Mouse (Mus musculus): Measurements from ENCODE around the gene Fam189b.
A peak's percentile ranks its signal among the peaks of the same experiment; 100 is the strongest.

The Fam189b gene

DNA sequence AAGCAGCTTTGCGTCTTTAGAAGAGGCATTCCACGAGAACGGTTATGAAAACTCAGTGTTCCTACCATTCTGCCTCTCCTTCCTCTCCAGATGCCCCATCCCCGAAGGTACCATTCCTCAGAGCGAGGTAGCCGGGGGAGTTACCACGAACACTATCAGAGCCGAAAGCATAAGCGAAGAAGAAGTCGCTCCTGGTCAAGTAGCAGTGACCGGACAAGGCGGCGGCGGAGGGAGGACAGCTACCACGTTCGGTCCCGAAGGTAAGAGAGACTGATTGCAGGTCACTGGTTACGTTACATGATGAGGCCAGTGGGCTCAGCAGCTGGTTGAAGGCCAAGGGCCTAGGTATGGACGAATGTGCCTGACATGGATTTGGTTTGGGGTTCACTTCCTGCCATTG, 16.0 kb upstream of the Fam189b start:
- no peak for DNase-seq

DNA sequence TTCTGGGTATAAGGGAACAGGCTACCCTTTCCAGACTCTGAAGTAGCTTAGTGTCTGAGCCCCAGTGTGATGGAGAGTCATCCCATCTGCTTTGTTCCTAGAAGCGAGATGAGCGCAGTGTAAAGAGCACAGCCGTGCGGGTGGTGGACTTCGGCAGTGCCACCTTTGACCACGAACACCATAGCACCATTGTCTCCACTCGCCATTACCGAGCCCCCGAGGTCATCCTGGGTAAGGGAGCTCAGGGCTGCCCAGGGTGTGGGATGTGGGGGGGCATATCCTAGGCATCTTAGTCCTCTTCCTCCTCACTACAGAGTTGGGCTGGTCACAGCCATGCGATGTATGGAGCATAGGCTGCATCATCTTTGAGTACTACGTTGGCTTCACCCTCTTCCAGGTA, 8.1 kb upstream of the Fam189b start:
- DNase-seq: no peak

DNA sequence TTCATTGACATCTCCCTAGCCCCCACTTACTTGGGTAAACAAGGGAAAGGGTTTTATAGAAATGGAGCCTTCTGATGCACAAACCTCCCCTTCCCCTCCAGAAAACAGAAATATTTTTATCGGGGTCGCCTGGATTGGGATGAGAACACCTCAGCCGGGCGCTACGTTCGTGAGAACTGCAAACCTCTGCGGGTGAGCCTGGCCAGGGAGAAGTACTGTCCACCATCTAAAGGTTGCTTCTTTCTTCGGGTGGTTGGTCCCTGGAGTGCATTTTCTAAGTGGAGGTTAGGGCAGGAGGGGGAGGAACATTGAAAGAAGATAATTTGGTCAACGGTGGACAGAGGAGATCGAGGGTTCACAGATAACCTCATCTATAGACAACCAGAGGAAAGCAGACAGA, 7.4 kb upstream of the Fam189b start:
- DNase-seq: no peak

DNA sequence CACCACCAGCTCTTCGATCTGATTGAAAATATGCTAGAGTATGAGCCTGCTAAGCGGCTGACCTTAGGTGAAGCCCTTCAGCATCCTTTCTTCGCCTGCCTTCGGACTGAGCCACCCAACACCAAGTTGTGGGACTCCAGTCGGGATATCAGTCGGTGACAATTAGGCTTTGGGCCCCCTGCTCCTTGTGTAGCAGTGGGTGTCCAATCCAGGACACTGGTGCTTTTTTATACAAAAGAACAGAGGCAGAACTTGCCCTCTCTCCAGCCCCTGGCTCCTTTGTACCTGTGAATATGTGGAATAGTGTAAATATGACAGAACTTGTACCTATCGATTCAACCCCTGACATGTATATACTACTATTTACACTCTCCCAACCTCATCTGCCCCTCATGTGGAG, 6.5 kb upstream of the Fam189b start:
- no peak for DNase-seq

DNA sequence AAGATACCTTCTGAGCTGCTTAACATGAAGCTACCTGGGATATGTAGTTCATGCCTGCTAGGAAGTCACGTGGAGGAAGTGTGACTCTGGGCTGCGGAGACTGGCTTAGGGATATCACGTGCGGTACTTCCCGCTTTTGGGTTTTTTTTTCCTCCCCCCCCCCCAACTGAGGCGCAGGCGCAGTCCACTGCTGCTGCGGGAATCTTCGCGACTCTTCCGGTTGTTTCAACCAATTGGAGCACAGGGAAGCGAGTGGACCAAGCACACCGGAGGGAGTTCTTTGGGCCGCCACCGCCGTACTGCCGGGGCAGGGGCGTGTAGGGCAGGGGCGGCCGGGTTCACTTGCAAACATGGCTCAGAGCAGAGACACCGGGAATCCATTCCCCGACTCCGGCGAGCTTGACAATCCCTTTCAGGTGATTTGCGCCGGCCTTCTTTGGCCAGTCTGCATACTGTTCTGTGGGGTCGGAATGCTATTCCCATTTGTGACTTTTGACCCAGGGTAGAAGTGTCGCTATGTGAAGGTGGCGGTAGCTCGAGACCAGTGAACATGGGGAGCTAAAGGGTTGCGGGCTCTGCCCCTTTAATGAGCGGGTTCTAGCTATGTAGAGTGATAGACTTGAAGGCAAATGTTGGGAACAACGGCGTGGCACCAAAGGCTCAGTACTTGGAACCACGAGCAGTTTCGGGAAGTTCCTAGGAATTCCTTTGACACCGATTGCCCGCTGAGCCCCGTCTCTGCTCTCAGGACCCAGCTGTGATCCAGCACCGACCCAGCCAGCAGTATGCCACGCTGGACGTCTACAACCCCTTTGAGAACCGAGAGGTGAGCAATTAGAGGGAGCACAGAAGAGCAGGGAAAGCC, 5.5 kb upstream of the Fam189b start, which contains the start of gene Scamp3:
TSS of gene Scamp3 (plus strand) at position 232 of the 865 bp plus-strand sequence.
- peak; percentile 80 for DNase-seq

DNA sequence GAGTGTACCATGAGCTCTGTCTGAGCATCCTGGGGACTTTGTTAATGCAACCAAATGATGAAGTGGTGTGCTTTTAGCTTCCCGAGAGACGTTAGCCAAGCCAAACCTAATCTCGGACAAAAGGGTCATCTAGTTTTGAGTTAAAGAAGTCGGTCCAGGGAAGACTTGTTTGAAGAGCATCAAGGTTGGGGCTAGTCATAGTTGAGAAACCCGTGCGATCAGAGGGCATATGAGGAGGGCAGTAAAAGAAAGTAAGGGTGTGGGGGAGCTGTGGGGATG, 4.9 kb upstream of the Fam189b start:
- no peak for DNase-seq

DNA sequence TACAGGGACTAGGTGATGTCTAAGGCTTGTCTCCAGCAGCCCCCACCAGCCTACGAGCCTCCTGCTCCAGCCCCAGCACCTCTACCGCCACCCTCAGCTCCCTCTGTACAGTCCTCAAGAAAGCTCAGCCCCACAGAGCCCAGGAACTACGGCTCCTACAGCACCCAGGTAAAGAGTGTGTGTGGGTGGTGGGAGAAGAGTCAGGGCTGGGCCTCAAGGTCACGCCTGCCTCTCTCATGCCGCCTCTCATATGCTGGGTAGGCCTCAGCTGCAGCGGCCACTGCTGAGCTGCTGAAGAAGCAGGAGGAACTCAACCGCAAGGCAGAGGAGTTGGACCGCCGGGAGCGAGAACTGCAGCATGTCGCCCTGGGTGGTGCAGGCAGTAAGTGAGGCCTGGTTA, 3.9 kb upstream of the Fam189b start:
- no peak for DNase-seq

DNA sequence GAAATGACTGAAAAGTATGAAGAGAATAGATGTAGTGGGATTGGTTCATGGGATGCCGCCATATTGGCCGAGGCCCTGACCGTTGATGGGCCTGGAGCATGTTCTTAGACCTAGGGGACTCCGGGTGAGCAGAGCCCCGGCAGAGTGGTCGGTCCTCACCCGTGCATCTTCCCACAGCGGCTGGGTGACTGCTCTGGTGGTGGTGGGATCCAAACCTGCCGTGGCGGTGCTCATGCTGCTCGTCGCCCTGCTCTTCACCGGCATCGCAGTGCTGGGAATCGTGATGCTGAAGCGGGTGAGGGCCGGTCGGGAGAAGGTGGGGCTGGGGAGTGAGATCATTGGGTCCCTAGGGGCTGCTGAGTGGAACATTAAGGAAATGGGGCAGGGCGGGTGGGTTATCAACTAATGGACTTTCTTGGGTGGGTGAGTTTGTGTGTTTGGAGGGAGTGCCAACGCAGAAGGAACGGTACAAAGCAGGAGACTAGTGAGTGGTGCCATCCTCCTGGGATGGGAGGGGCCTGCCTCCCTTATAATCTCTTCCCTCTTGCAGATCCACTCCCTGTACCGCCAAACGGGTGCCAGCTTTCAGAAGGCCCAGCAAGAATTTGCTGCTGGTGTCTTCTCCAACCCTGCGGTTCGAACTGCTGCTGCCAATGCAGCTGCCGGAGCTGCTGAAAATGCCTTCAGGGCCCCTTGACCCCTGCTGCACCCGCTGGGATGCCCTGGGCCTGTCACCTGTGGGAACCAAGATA, 1.0 kb upstream of the Fam189b start:
- no peak for DNase-seq

DNA sequence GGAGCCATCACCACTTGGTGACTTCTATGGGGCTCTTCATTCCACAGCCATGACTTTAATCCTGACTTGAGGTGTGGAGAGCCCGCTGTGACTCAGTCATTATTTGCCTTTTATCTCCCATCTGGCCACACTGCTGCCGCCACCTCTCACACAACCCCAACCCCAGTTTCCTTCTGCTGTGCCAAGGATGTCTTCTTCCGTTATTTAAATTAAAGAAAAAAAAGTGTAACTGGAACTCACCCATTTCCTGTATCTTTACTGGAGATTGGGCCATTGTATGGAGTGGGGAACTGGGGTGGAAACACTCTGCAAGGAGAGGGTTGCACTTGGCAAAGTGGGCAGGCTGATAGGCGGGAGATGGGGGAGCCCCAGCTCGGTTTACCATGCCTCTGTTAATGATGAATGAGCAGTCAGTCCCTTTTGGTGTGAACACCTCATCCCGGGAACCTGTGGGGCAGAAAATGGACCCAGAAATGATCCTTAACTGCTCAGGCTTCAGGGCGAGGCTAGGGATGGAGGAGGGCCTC, 349 bp upstream of the Fam189b start:
- no peak for DNase-seq

DNA sequence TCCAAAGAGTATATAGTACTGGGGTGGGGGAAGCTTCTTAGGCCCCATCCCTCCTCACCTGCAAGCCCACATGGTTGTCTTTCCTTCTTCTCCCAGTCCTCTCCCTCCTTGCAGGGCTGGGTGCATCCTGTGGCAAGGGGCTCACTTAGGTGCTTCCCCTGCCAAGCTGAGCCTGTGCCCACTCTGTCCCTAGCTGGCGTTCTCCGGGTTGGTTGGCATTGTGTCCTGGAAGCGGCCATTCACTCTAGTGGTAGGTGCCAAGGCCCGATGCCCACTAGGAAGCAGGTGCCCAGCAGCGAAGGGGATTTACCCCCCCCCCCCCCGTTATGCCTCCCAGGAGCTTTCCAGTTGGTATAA, 994 bp downstream of the Fam189b start:
- DNase-seq: no peak

DNA sequence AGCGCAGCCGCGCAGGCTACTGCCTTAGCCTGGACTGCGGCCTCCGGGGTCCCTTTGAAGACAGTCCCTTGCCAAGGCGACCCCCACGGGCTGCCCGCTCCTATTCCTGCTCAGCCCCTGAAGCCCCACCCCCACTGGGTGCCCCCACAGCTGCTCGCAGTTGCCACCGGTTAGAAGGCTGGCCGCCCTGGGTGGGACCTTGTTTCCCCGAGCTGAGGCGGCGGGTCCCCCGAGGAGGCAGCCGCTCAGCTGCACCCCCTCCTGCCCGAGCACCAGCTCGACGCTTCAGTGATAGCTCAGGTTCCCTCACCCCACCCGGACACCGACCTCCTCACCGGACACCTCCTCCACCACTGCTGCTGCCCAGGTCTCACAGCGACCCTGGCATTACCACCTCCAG, 4.3 kb downstream of the Fam189b start:
- no peak for DNase-seq

DNA sequence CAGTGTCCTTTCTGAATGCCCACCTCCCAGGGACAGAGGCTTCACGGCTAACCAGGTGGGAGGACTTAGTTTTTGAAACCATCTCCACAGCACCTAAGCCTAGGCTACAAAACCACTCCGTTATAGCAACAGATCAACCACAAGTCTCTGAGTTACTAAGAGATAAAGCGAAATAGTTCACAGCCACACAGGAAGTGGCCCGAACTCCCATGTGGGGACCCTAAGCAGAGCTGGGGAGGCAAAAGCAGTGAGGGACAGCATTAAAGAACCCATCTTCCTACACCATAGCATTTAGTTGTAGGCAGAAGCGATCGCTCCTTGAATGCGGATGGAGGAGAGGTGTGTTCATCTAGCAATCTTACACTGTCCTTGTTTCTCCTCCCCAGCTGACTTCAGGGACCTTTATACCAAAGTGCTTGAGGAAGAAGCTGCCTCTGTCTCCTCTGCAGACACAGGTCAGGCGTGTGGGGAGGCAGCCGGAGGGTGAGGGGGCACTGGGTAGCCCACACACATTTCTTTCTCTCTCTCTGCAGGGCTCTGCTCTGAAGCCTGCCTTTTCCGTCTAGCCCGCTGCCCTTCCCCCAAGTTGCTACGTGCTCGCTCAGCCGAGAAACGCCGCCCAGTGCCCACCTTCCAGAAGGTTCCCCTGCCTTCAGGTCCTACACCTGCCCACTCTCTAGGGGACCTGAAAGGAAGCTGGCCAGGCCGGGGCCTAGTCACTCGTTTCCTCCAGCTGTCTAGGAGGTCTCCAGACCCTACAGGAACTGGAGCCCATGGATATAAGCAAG, 4.9 kb downstream of the Fam189b start:
- DNase-seq: no peak

DNA sequence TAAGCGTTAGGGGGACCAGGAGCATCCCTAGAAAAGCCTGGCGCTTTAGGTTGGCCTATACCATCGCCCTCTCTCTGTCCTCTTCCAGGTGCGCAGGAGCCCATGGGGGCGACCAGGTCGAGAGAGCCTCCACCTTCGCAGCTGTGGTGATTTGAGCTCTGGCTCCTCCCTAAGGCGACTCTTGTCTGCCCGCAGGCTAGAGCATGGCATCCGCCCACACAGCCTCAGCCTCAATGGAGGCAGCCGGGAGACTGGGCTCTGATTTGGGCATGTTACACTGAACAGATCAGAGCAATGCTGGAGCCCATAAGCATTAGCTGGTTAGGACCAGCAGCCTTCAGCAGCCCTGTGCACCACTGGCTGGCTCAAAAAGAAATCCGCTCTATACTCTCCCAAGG, 5.5 kb downstream of the Fam189b start:
- DNase-seq: no peak

DNA sequence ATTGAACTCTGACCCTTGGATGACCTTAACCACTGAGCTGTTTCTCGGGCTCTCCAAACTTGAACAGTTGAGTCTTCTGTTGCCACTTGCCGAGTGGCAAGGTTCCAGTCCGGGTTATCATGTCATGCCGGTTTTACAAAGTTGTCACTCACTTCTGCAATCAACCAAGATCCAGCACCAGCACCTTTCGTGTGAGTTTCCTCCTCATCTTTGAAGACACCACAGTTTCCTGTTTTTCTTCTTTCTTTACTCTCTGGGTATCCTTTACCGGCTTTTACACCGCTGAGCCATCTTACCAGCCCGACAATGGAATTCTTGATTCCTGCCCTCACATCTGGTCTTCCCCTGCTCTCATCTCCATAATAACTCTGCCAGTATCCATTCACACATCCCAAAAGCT, 7.5 kb downstream of the Fam189b start:
- DNase-seq: no peak

DNA sequence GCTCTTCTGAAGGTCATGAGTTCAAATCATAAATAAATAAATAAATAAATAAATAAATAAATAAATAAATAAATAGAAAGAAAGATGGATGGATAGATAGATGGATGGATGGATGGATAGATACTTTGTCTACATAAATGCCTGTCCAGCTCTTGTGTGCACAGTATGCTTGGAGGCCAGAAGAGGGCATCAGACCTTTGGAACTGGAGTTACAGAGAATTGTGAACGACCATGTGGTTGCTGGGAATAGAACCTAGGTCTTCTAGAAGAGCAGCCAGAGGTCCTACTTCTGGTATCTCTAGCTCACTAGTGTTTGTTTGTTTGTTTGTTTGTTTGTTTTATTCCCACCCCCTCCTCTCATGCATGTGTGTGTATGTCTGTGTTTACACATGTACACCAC, 10.4 kb downstream of the Fam189b start:
- no peak for DNase-seq

DNA sequence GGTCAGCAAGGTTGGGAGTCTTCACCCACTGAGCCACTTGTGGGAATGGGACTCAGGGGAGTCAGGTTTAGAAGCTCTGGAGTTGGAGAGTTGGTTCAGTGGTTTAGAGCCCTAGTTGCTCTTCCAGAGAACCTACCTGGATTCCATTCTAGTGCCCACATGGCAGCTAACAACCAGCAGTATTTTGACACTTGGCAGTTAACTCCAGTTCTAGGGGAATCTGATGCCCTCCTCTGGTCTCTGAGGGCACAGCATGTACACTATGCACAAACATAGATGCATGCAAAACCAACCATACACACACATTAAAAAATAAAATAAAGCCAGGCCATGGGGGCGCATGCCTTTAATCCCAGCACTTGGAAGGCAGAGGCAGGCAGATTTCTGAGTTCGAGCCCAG, 10.9 kb downstream of the Fam189b start:
- no peak for DNase-seq

DNA sequence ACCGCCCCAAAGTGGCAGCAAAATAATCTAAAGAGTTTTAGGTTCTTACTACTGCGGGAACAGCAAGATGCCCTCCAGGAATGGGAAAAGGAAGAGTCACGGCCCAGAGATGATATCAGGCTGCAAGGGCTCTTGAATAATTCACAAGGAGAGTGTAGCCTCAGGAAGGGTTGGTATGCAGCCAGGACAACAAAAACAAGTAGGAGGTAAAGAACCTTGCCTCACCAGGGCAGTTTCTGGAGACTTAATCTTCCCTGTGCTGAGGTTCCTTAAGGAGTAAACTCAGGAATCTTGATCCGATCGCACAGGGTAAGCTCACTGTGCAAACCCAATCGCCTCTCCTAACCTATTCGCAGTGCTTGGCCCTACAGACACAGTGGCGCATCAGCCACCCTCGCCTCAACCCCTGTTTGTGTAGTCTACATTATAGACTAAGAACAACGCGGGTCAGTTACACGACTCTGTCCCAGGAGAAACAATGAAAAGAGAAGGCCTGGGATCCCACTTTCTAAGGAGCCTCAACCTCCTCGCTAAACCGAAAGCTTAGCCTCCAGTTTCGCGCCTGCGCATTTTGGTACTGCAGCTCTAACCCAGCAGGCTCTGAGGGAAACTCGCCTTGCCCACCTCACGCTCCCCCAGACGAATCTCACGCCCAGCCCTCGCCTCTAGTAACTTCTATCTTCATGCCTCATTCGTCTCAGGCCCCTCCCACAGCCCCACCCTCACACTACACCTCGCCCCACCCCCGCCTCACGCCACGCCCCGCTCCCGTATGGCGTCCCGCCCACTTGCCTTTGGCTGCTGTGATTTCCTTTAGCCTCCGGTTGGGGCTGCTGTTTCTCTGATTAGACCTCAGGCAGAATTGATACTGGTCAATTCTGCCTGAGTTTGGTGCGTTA, 13.3 kb downstream of the Fam189b start:
- DNase-seq: peak; percentile 83

DNA sequence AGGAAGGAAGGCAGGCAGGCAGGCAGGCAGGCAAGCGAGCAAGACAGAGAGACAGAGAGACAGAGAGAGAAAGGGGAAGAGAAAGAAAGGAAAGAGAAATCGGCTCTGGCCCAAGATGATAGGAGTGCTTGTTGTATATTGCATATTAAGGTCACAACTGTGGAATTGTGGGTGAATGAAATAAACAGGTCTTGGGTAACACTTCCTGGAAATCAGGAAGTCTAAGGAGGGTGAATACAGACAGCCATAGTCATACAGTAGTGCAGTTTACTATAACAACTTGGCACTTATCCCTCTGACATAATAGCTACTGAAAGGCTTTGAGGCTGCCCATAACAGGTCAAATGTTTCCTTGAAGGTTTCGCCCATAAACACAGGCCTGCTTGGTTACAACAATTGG, 16.9 kb downstream of the Fam189b start:
- no peak for DNase-seq

DNA sequence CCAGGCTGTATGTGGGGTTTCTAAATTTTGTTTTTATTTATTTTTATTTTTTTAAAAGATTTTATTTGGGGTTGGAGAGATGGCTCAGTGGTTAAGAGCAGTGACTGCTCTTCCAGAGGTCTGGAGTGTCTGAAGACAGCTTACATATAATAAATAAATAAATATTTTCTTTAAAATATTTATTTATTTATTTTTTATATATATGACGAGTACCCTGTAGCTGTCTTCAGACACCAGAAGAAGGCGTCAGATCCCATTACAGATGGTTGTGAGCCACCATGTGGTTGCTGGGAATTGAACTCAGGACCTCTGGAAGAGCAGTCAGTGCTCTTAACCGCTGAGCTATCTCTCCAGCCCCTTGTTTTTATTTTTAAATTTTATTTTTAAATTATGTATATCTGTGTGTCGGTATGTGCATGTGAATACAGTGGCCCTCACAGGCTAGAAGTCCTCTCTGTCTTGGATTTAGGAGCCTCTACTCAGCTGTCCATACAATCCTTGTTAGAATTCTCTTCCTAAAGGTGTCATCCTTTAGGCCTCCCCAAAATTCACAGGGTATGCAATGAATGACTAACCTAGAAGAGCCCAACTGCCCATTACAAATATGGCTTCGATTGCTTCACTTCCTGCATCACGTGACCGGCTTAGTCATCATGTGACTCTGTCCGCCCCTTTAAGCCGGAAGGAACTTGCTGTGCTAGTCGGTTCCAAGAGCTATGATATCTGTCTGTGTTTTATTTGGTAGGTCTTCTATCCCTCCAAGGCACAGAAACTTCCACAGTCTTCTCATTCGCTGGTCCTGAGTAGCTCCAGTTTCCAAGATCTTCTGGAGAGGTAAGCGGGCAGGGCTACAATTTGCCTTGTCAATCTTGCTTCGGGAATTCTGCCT, 19.6 kb downstream of the Fam189b start, which contains the start of gene Gba:
TSS of gene Gba (plus strand) at position 676 of the 889 bp plus-strand sequence.
- DNase-seq: peak; percentile 79

DNA sequence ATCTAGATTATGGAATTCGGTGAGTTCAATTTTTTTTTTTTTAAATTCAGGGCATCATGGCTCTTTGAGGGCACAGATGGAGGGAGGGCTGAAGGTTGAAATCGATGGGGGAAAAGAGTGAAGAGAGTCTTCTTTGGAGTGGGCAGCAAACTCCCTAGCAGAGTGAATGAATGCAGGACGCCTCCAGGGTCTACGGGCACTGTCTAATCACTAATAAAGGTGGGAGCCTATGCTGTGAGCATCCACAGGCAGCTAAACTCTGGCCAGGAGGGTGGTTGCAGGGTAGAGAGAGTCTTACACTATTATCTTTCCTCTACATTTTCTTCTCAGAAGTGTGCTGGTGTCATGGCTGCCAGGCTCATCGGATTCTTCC, 20.2 kb downstream of the Fam189b start:
- no peak for DNase-seq

DNA sequence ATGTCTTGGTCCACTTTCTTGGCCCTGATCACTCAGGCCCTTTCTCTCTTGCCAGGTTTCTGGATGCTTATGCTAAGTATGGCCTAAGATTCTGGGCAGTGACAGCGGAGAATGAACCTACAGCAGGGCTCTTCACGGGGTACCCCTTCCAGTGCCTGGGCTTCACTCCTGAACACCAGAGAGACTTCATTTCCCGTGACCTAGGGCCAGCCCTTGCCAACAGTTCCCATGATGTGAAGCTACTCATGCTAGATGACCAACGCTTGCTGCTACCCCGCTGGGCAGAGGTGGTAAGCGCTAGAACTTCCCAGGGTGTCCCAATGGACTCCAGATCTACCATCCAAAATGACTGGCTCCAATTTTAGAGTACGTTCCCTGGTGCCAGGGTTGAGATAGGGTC, 23.1 kb downstream of the Fam189b start:
- no peak for DNase-seq

All from right cerebral cortex, postnatal 14 days (tissue).